Mouse (Mus musculus) spleen, postnatal 14 days (tissue): Measurements from ENCODE around the gene Copa.
A peak's percentile ranks its signal among the peaks of the same experiment; 100 is the strongest.

ENCODE experiments used
- DNase-seq, 2 experiments: peaks; one replicate each; pipeline ENCODE4 v3.0.0; 2021 to 2022; ENCODE audit warnings: low spot score in 2 of 2

Gene Copa

GRCm38 (mm10) chr1:172082899-172083445, 643 bp downstream of the Copa start:
- no peak for DNase-seq

GRCm38 (mm10) chr1:172093522-172093921, 11.2 kb downstream of the Copa start:
- no peak for DNase-seq

- DNase-seq: no peak
Measured at GRCm38 (mm10) chr1:172094295-172094694, 12.0 kb downstream of the Copa start.

- DNase-seq: no peak
Measured at GRCm38 (mm10) chr1:172095202-172095601, 12.9 kb downstream of the Copa start.

- DNase-seq: no peak
Measured at GRCm38 (mm10) chr1:172099325-172100033, 17.1 kb downstream of the Copa start.

- no peak for DNase-seq
Measured at GRCm38 (mm10) chr1:172103619-172104018, 21.3 kb downstream of the Copa start.

- DNase-seq: no peak
Measured at GRCm38 (mm10) chr1:172105101-172105500, 22.8 kb downstream of the Copa start.

- no peak for DNase-seq
Measured at GRCm38 (mm10) chr1:172107777-172108477, 25.6 kb downstream of the Copa start.

- DNase-seq: no peak
Measured at GRCm38 (mm10) chr1:172116948-172117347, 34.6 kb downstream of the Copa start.

- DNase-seq: no peak
Measured at GRCm38 (mm10) chr1:172119100-172119499, 36.8 kb downstream of the Copa start.

- no peak for DNase-seq
Measured at GRCm38 (mm10) chr1:172119720-172120119, 37.4 kb downstream of the Copa start.

GRCm38 (mm10) chr1:172122671-172123070, 40.3 kb downstream of the Copa start:
- no peak for DNase-seq

GRCm38 (mm10) chr1:172124572-172124971, 42.2 kb downstream of the Copa start:
- no peak for DNase-seq

GRCm38 (mm10) chr1:172126376-172127347, 44.3 kb downstream of the Copa start, which contains the start of gene Pex19:
Pex19 (plus strand) TSS chr1:172126755.
- peak; percentile 55 to 70 for DNase-seq

- DNase-seq: no peak
Measured at GRCm38 (mm10) chr1:172127487-172127886, 45.2 kb downstream of the Copa start.

GRCm38 (mm10) chr1:172128563-172128962, 46.2 kb downstream of the Copa start:
- no peak for DNase-seq

GRCm38 (mm10) chr1:172129108-172129507, 46.8 kb downstream of the Copa start:
- no peak for DNase-seq

GRCm38 (mm10) chr1:172129780-172130179, 47.5 kb downstream of the Copa start:
- DNase-seq: no peak

GRCm38 (mm10) chr1:172132319-172132718, 50.0 kb downstream of the Copa start:
- no peak for DNase-seq

GRCm38 (mm10) chr1:172133535-172133934, 51.2 kb downstream of the Copa start:
- DNase-seq: no peak

- DNase-seq: no peak
Measured at GRCm38 (mm10) chr1:172134072-172134471, 51.7 kb downstream of the Copa start.

GRCm38 (mm10) chr1:172140160-172140559, 57.8 kb downstream of the Copa start:
- no peak for DNase-seq
